Mouse (Mus musculus) naive thymus-derived CD4-positive, alpha-beta T cell, adult 5 months (primary cell): ENCODE results near the gene Tas2r130. TPM values are rescaled to one million over a fixed set of nuclear protein-coding genes. Genes with fewer than 3 reads are reported as not detected.

Experiments used
- polyA plus RNA-seq: library from polyadenylated mRNA; unstranded; fragments of 100-300 nt; shearing (Covaris generic); gene quantifications from one replicate; pipeline ENCODE4 v1.2.1, GENCODE M21; 2017

The Tas2r130 gene
- polyA plus RNA-seq: not detected

GRCm38 (mm10) chr6:131630812-131631211, at the start of gene Tas2r130:
Gene Tas2r130 (minus strand): TSS chr6:131630912.

GRCm38 (mm10) chr6:131678786-131679185, 48.1 kb upstream of the Tas2r130 start, which contains the start of gene Tas2r106:
Gene Tas2r106 (minus strand): TSS chr6:131678886.

GRCm38 (mm10) chr6:131660049-131660448, 29.3 kb upstream of the Tas2r130 start, which contains the start of gene Tas2r107:
Gene Tas2r107 (minus strand): TSS chr6:131660149.

Other genes with a start within 250 kb of the Tas2r130 start
- 7.6 TPM for gene Ybx3, start 242.4 kb downstream of the Tas2r130 start, polyA plus RNA-seq
- gene 5430401F13Rik, start 144.5 kb downstream of the Tas2r130 start, polyA plus RNA-seq: not detected
- gene Gm6619, start 144.5 kb downstream of the Tas2r130 start, polyA plus RNA-seq: not detected
- gene Tas2r107, start 29.2 kb upstream of the Tas2r130 start, polyA plus RNA-seq: not detected
- gene Tas2r106, start 48.0 kb upstream of the Tas2r130 start, polyA plus RNA-seq: 0.39 TPM
- not detected for gene Tas2r104, start 54.8 kb upstream of the Tas2r130 start, polyA plus RNA-seq
- gene Tas2r105, start 56.6 kb upstream of the Tas2r130 start, polyA plus RNA-seq: not detected
- gene Tas2r114, start 59.2 kb upstream of the Tas2r130 start, polyA plus RNA-seq: not detected